Mouse (Mus musculus): ENCODE measurements around the gene Efr3b. TPM values are rescaled to one million over a fixed set of nuclear protein-coding genes. Genes with fewer than 3 reads are reported as not detected.

The Efr3b gene
- polyA plus RNA-seq, 1 experiment = not detected

DNA sequence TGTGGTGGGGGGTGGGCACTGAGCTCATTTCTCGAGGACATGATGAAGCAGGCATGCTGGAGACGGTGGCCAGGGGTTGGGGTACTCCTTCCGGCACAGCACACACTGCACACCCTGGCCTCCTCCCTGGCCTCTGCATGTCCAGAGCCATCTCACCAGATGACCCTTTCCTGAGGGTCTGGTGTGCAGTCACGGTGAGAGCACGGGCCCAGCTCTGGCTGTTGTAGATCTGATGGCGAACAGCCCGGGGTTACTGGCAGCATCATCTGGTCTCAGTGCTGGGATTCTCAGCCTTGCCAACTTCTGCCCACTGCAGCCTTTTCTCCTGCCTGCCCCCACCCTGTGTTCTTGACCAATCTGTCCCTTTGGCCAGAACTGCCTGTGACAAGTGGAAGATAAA lies 32.6 kb downstream of the Efr3b start:
- no peak overlapping the region for H3K4me3 ChIP-seq (ENCODE audit: insufficient read depth, low read depth, low read length)
- TF ChIP-seq POLR2A (IDR thresholded peaks at IDR 0.05; ENCODE audit: insufficient read depth, low read depth, low read length) (no peak), CTCF (IDR thresholded peaks at IDR 0.05; ENCODE audit: insufficient read depth, low read depth, low read length) (no peak)
- peaks cover 25% of the 10 kb centered on the region for H3K4me1 ChIP-seq (ENCODE audit: control insufficient read depth, insufficient read depth, low read length)
- 57% methylated on average over 7 of the region's 7 CpGs for WGBS
- H3K27ac ChIP-seq (ENCODE audit: insufficient read depth, low read depth, low read length) = peak overlapping the region; percentile 85

DNA sequence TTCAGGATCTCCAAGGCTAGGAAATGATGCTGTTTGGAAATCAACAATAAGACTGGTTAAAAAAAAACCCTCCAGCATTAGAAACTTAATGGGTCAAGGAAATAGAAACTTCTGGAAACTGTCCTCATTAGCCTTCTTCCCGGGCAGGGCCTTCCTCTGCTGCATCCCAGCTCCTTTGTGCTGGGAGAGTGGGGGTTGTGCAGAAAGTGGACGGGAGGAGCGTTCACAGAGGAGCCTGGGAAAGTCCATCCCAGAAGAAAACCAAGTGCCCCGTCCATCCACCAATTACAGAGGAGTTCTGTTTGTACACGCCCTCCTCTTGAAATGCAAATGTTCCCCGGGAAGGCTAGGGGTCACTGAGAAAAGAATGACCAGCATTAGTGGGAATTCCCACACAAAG lies 34.1 kb downstream of the Efr3b start:
- WGBS = 49% methylated on average over 6 of the region's 6 CpGs
- TF ChIP-seq POLR2A (IDR thresholded peaks at IDR 0.05; ENCODE audit: insufficient read depth, low read depth, low read length) (no peak), CTCF (IDR thresholded peaks at IDR 0.05; ENCODE audit: insufficient read depth, low read depth, low read length) (no peak)
- H3K4me1 ChIP-seq (ENCODE audit: control insufficient read depth, insufficient read depth, low read length) = peaks cover 31% of the 10 kb centered on the region
- H3K27ac ChIP-seq (ENCODE audit: insufficient read depth, low read depth, low read length) = no peak overlapping the region
- H3K4me3 ChIP-seq (ENCODE audit: insufficient read depth, low read depth, low read length) = no peak overlapping the region

DNA sequence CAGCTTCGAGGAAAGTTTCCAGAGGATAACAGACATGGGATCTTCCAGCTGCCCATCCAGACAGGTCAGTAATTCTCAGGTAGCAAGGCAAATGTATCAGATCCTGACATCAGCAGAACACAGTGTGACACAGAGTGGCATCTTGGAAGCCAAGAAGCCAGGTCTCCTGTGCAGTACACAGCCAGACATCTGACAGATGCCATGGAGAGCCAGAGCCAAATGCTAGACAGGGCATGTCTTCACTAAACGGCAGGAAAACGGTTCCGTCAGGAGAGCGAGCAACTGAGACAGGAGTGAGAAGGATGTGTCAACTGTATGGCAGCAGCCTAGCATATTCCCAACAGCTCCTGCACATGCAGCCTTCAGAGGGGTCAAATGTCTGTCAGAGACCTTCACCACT lies 38.3 kb downstream of the Efr3b start:
- no peak for TF ChIP-seq CTCF (IDR thresholded peaks at IDR 0.05; ENCODE audit: insufficient read depth, low read depth, low read length)
- no peak for TF ChIP-seq POLR2A (IDR thresholded peaks at IDR 0.05; ENCODE audit: insufficient read depth, low read depth, low read length)
- Histone ChIP-seq H3K4me3 (ENCODE audit: insufficient read depth, low read depth, low read length) (no peak overlapping the region), H3K4me1 (ENCODE audit: control insufficient read depth, insufficient read depth, low read length) (peaks cover 15% of the 10 kb centered on the region), H3K27ac (ENCODE audit: insufficient read depth, low read depth, low read length) (no peak overlapping the region)
- WGBS = 85% methylated on average over 5 of the region's 5 CpGs

DNA sequence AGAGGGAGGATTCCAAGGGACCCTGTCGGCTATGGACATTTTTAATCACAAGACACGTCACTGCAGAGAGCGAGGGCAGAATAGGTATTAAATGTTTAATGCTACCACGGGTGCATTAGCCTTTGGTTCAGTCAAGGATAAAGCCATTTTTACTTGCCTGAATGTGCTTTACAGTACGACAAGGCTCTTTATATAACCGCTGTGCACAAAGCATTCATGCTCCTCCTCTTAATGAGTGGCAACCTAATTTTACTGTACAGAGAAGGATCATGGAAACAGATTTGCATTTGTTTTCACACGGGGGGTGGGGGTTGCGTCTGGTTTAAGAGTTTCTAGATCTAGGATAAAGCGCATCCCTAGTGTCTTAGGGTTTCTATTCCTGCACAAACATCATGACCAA lies 42.0 kb downstream of the Efr3b start:
- Histone ChIP-seq H3K4me1 (ENCODE audit: control insufficient read depth, insufficient read depth, low read length) (peaks cover 21% of the 10 kb centered on the region), H3K4me3 (ENCODE audit: insufficient read depth, low read depth, low read length) (no peak overlapping the region), H3K27ac (ENCODE audit: insufficient read depth, low read depth, low read length) (peak overlapping the region; percentile 75; the same call in 1 of the 2 replicates)
- WGBS = 40% methylated on average over 9 of the region's 9 CpGs
- no peak for TF ChIP-seq CTCF (IDR thresholded peaks at IDR 0.05; ENCODE audit: insufficient read depth, low read depth, low read length)
- no peak for TF ChIP-seq POLR2A (IDR thresholded peaks at IDR 0.05; ENCODE audit: insufficient read depth, low read depth, low read length)

DNA sequence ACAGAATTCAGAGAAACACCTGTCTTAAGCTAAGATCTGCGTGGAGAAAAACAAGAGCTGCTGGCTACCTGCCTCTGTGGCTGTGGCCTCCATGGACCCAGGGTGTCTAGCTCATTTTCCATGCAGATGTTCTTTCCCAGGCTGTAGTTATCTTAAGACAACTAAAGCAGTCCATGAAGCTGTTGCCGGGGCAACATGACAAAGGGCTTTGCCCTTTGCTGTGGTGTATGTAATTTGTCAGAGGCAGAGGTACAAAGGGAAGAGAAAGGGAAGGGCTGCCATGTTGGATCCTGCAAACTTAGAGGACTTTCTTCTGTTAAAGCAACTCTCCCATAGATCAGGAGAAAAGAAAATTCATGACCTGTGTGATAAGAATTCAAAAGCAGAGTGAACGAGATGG lies 47.7 kb downstream of the Efr3b start:
- peak overlapping the region; percentile 69 for H3K27ac ChIP-seq (ENCODE audit: insufficient read depth, low read depth, low read length)
- 69% methylated on average over 3 of the region's 3 CpGs for WGBS
- peaks cover 21% of the 10 kb centered on the region for H3K4me1 ChIP-seq (ENCODE audit: control insufficient read depth, insufficient read depth, low read length)
- no peak for TF ChIP-seq POLR2A (IDR thresholded peaks at IDR 0.05; ENCODE audit: insufficient read depth, low read depth, low read length)
- TF ChIP-seq CTCF (IDR thresholded peaks at IDR 0.05; ENCODE audit: insufficient read depth, low read depth, low read length) = no peak
- H3K4me3 ChIP-seq (ENCODE audit: insufficient read depth, low read depth, low read length) = no peak overlapping the region

DNA sequence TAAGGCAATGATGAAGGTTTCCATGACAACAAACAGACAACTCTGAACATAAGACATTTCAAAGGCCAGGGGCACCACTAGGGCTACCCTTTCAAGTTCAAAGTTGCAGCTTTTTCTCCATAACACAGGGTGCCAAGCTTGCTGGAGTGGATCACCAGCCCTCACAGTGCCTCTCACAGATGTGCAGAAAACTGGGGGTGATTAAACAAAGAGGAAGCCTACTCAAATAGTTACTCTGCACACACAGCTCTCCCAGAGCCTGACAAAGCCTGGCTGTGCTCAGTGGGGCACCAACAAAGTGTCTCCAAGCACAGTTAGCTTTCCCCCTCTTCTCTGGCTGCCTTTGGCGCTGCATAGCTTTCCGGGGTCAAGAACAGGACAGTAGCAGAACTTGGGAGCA lies 48.8 kb downstream of the Efr3b start:
- peak overlapping the region; percentile 69 for H3K27ac ChIP-seq (ENCODE audit: insufficient read depth, low read depth, low read length)
- WGBS = 17% methylated on average over 2 of the region's 2 CpGs
- no peak overlapping the region for H3K4me3 ChIP-seq (ENCODE audit: insufficient read depth, low read depth, low read length)
- no peak for TF ChIP-seq POLR2A (IDR thresholded peaks at IDR 0.05; ENCODE audit: insufficient read depth, low read depth, low read length)
- no peak for TF ChIP-seq CTCF (IDR thresholded peaks at IDR 0.05; ENCODE audit: insufficient read depth, low read depth, low read length)
- peaks cover 14% of the 10 kb centered on the region for H3K4me1 ChIP-seq (ENCODE audit: control insufficient read depth, insufficient read depth, low read length)

DNA sequence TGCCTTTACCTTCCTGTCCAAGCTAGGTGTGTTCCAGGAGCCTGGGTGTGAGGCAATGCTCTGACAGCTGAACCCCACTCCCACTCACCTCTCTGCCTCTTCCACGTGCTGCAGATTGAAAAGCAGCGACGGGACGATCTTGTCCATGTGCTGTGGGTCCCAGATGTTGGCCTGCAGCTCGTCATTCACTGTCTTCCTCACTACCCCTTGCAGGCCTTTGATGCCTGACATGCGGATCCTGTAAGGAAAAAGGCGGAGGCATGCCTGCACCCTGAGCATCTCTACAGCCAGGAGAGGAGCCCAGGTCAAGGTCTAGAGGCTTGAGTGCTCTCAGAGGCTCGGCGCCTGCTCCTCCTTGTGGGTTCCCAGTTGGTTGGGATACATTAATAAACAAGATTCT lies 54.3 kb downstream of the Efr3b start:
- Histone ChIP-seq H3K27ac (ENCODE audit: insufficient read depth, low read depth, low read length) (no peak overlapping the region), H3K4me3 (ENCODE audit: insufficient read depth, low read depth, low read length) (no peak overlapping the region), H3K4me1 (ENCODE audit: control insufficient read depth, insufficient read depth, low read length) (peaks cover 21% of the 10 kb centered on the region)
- 86% methylated on average over 9 of the region's 9 CpGs for WGBS
- no peak for TF ChIP-seq CTCF (IDR thresholded peaks at IDR 0.05; ENCODE audit: insufficient read depth, low read depth, low read length)
- TF ChIP-seq POLR2A (IDR thresholded peaks at IDR 0.05; ENCODE audit: insufficient read depth, low read depth, low read length) = no peak

DNA sequence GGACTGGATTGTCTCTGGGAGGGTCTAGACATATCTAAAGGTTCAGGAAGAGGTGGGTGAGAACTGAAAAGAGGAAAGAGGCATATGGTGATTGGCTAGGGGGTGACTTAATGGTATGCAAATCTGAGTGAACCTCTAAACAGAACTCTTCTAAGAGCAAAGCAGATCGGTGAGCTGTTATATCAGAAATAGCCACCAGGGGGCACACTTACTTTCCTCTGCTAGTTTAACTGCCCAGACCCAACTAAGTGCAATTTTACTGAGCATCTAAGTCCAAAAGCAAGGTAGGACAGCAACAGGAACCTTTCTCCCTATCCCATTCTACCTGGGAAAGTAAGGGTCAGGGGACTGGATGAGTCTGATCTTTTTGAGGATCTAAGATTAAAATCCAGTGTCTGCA lies 55.0 kb downstream of the Efr3b start:
- H3K4me3 ChIP-seq (ENCODE audit: insufficient read depth, low read depth, low read length) = no peak overlapping the region
- H3K27ac ChIP-seq (ENCODE audit: insufficient read depth, low read depth, low read length) = no peak overlapping the region
- TF ChIP-seq POLR2A (IDR thresholded peaks at IDR 0.05; ENCODE audit: insufficient read depth, low read depth, low read length) (no peak), CTCF (IDR thresholded peaks at IDR 0.05; ENCODE audit: insufficient read depth, low read depth, low read length) (no peak)

DNA sequence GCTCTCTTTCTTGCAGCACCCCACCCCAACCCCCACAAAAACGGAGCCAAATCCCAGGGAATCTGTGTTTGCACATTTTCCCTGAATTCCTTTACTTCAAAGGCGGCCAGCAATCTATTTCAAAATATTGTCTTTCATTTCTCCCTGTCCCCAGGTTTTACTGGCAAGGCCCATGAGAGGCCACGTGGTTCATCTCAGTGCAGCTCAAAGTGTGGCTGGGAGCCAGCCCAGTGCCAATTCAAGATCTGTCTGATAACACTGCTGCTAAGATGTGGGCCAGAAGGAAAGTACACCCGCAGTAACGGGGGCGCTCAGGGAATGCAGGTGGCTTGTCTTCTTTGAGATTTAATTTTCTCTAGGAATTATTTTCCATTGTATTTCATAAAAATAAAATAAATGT lies 56.5 kb downstream of the Efr3b start:
- TF ChIP-seq POLR2A (IDR thresholded peaks at IDR 0.05; ENCODE audit: insufficient read depth, low read depth, low read length) = no peak
- no peak for TF ChIP-seq CTCF (IDR thresholded peaks at IDR 0.05; ENCODE audit: insufficient read depth, low read depth, low read length)
- Histone ChIP-seq H3K4me1 (ENCODE audit: control insufficient read depth, insufficient read depth, low read length) (peaks cover 21% of the 10 kb centered on the region), H3K4me3 (ENCODE audit: insufficient read depth, low read depth, low read length) (peak overlapping the region; percentile 50; the same call in 1 of the 2 replicates), H3K27ac (ENCODE audit: insufficient read depth, low read depth, low read length) (no peak overlapping the region)
- 17% methylated on average over 6 of the region's 6 CpGs for WGBS

More for the DNA sequence above, 55.0 kb downstream of the Efr3b start:
- peaks cover 21% of the 10 kb centered on the region for H3K4me1 ChIP-seq (ENCODE audit: control insufficient read depth, insufficient read depth, low read length)
- 0% methylated on average over 1 of the region's 1 CpGs for WGBS

Measured in olfactory bulb, adult 2 months (tissue).